Mouse (Mus musculus): ENCODE results near the gene Rab21.

- TF ChIP-seq POLR2A (IDR thresholded peaks at IDR 0.05; ENCODE audit: low read depth, low read length) (no peak), CTCF (IDR thresholded peaks at IDR 0.05; ENCODE audit: borderline replicate concordance, insufficient read depth, low read length) (no peak)
These were observed 24.7 kb downstream of the Rab21 start for GRCm38 (mm10) chr10:115290671-115291070.

Measured in embryonic fibroblast, embryonic 13.5 days (primary cell).